In the genomic region with DNA sequence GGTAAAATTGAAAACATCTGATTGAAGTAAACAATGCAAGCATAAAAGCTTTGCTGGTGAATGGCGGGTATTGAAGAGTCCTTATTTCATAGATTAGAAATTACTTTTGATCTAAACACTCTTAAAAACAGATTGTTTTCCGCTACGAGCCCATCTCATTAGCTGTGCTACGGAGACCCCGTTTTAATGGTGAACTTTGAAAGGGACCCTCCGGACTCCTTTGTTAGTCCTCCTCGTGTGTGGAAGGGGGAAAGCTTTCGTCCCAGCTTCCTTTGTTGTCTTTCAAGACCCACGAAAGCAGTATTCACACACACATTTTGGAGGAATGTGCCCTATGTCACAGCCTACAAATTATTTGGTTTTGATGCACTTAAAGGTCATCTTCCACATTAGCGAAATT, we compare ENCODE assay signal across 19 mouse cellular contexts. TPM values are rescaled to one million over a fixed set of nuclear protein-coding genes. Genes with fewer than 3 reads are reported as not detected.
A peak's percentile ranks its signal among the peaks of the same experiment; 100 is the strongest.
DNase-seq lines count a peak whose midpoint lies in the region; ATAC-seq and TF ChIP-seq lines count a peak whose summit lies in the region.
"Had no signal": no experiment of that assay in that cellular context is flagged by ENCODE, and none has a peak within 500 bp of the region (broad histone marks: within the 10 kb centered on the region; RNA-seq: fewer than 3 reads in every experiment).

No protein-coding gene starts in this region.

- H3K9ac ChIP-seq in midbrain, postnatal 0 days (replicated peaks; ENCODE audit: low read length, poor library complexity, severe bottlenecking) = no peak overlapping the region
- no peak overlapping the region for H3K9ac ChIP-seq in embryonic facial prominence, embryonic 13.5 days
- peak overlapping the region; percentile 18; the same call in 1 of the 2 replicates for H3K9ac ChIP-seq in forebrain, embryonic 16.5 days (replicated peaks; ENCODE audit: low read depth, low read length)
- H3K9ac ChIP-seq: liver, embryonic 14.5 days; lung, embryonic 15.5 days had no signal

- DNase-seq in midbrain, embryonic 10.5 days (ENCODE audit: low spot score) = no peak
- DNase-seq in midbrain, postnatal 0 days (ENCODE audit: low spot score) = no peak
- no peak for DNase-seq in MN1 (ENCODE audit: low spot score)
- DNase-seq: adrenal gland, postnatal 10 days; cerebellum, postnatal 10 days; gastrocnemius, postnatal 36 days; kidney, adult 2 months; kidney, postnatal 10 days; right cerebral cortex, postnatal 4 days had no signal

- peak overlapping the region; percentile 63 for H3K27ac ChIP-seq in midbrain, embryonic 10.5 days (replicated peaks)
- no peak overlapping the region for H3K27ac ChIP-seq in midbrain, postnatal 0 days (ENCODE audit: low read depth, low read length)
- 0 out of 2 replicates have a peak overlapping the region, but pooled peaks have one; percentile 12 for H3K27ac ChIP-seq in embryonic facial prominence, embryonic 13.5 days
- H3K27ac ChIP-seq in forebrain, embryonic 16.5 days (ENCODE audit: low read length) = no peak overlapping the region
- H3K27ac ChIP-seq: left cerebral cortex, adult 2 months; liver, embryonic 14.5 days; lung, embryonic 15.5 days; macrophage had no signal

- H3K4me2 ChIP-seq in midbrain, postnatal 0 days (ENCODE audit: low read depth, low read length, poor library complexity, severe bottlenecking) = no peak overlapping the region
- H3K4me2 ChIP-seq in embryonic facial prominence, embryonic 13.5 days = peak overlapping the region; percentile 23
- peak overlapping the region; percentile 35 for H3K4me2 ChIP-seq in forebrain, embryonic 16.5 days (ENCODE audit: low read length)
- H3K4me2 ChIP-seq: lung, embryonic 15.5 days; midbrain, embryonic 11.5 days had no signal

- no peaks in the 10 kb centered on the region for H3K9me3 ChIP-seq in midbrain, embryonic 10.5 days (replicated peaks)
- H3K9me3 ChIP-seq in midbrain, postnatal 0 days (ENCODE audit: low read length) = no peaks in the 10 kb centered on the region
- H3K9me3 ChIP-seq in embryonic facial prominence, embryonic 13.5 days = no peaks in the 10 kb centered on the region
- no peaks in the 10 kb centered on the region for H3K9me3 ChIP-seq in forebrain, embryonic 16.5 days (ENCODE audit: control insufficient read depth, low read length)
- H3K9me3 ChIP-seq: lung, embryonic 15.5 days had no signal

- 29% methylated on average over 10 of the region's 10 CpGs for WGBS in midbrain, embryonic 10.5 days
- WGBS in midbrain, postnatal 0 days = 41% methylated on average over 10 of the region's 10 CpGs
- 22% methylated on average over 10 of the region's 10 CpGs for WGBS in embryonic facial prominence, embryonic 13.5 days
- 6% methylated on average over 10 of the region's 10 CpGs for WGBS in forebrain, embryonic 16.5 days

- no peak for ATAC-seq in midbrain, postnatal 0 days (ENCODE audit: low FRiP score)
- no peak for ATAC-seq in embryonic facial prominence, embryonic 13.5 days (ENCODE audit: insufficient number of reproducible peaks, insufficient read depth, low FRiP score, low TSS enrichment, low read depth)
- ATAC-seq in forebrain, embryonic 16.5 days = no peak
- no peak for ATAC-seq in CD4-positive, CD25-positive, alpha-beta regulatory T cell, adult 4 months
- ATAC-seq in erythroid progenitor cell, adult 5-6 weeks (replicated peaks; ENCODE audit: low FRiP score, poor library complexity, severe bottlenecking) = no peak

- no peak for TF ChIP-seq CTCF in midbrain, postnatal 0 days (IDR thresholded peaks at IDR 0.05)

- no peaks in the 10 kb centered on the region for H3K36me3 ChIP-seq in midbrain, embryonic 10.5 days
- no peaks in the 10 kb centered on the region for H3K36me3 ChIP-seq in midbrain, postnatal 0 days (ENCODE audit: insufficient read depth, low read length)
- no peaks in the 10 kb centered on the region for H3K36me3 ChIP-seq in embryonic facial prominence, embryonic 13.5 days
- no peaks in the 10 kb centered on the region for H3K36me3 ChIP-seq in forebrain, embryonic 16.5 days (ENCODE audit: control insufficient read depth, insufficient read depth)
- H3K36me3 ChIP-seq: lung, embryonic 15.5 days had no signal

- H3K4me3 ChIP-seq in midbrain, embryonic 10.5 days = no peak overlapping the region
- no peak overlapping the region for H3K4me3 ChIP-seq in midbrain, postnatal 0 days (ENCODE audit: low read depth, low read length)
- no peak overlapping the region for H3K4me3 ChIP-seq in embryonic facial prominence, embryonic 13.5 days
- H3K4me3 ChIP-seq in forebrain, embryonic 16.5 days (replicated peaks; ENCODE audit: low read length) = 0 out of 2 replicates have a peak overlapping the region, but pooled peaks have one; percentile 5
- H3K4me3 ChIP-seq: left cerebral cortex, adult 2 months; lung, embryonic 15.5 days had no signal

- peaks cover 41% of the 10 kb centered on the region for H3K4me1 ChIP-seq in midbrain, embryonic 10.5 days
- no peaks in the 10 kb centered on the region for H3K4me1 ChIP-seq in midbrain, postnatal 0 days (ENCODE audit: insufficient read depth, low read length)
- peaks cover 80% of the 10 kb centered on the region for H3K4me1 ChIP-seq in embryonic facial prominence, embryonic 13.5 days
- H3K4me1 ChIP-seq in forebrain, embryonic 16.5 days (replicated peaks; ENCODE audit: control insufficient read depth, insufficient read depth, low read length) = peaks cover 29% of the 10 kb centered on the region

- peaks cover 4% of the 10 kb centered on the region; the same call in 1 of the 2 replicates for H3K27me3 ChIP-seq in midbrain, embryonic 10.5 days (ENCODE audit: low read depth, poor library complexity, severe bottlenecking)
- no peaks in the 10 kb centered on the region for H3K27me3 ChIP-seq in midbrain, postnatal 0 days (ENCODE audit: insufficient read depth, low read length)
- no peaks in the 10 kb centered on the region for H3K27me3 ChIP-seq in embryonic facial prominence, embryonic 13.5 days
- H3K27me3 ChIP-seq in forebrain, embryonic 16.5 days (replicated peaks; ENCODE audit: control insufficient read depth, insufficient read depth, low read length) = no peaks in the 10 kb centered on the region
- H3K27me3 ChIP-seq: lung, embryonic 15.5 days had no signal

RNA-seq across cellular contexts. Expression of a gene that starts 44.6 kb away (rescaled TPM):
- polyA plus RNA-seq in midbrain, embryonic 10.5 days (2016; fragmentation: Nextera tagmentation; extraction: Ambion mirVana) = 3.2 TPM in 2 replicates
- total RNA-seq in midbrain, postnatal 0 days (2014; rRNA removed) = 5.6 and 10.2 TPM in 2 replicates
- polyA plus RNA-seq in midbrain, postnatal 0 days (2015; fragmentation: Nextera tagmentation; extraction: Ambion mirVana) = 0.72 and 1.0 TPM in 2 replicates
- polyA plus RNA-seq in embryonic facial prominence, embryonic 13.5 days (2015; fragmentation: Nextera tagmentation; extraction: Ambion mirVana) = 8.5 and 10.3 TPM in 2 replicates
- polyA plus RNA-seq in forebrain, embryonic 16.5 days (2015; fragmentation: Nextera tagmentation; extraction: Ambion mirVana) = 1.1 and 1.6 TPM in 2 replicates
- under 1 TPM; 0.48 to 0.61 TPM for polyA plus RNA-seq in CD4-positive, CD25-positive, alpha-beta regulatory T cell, adult 4 months (2017; shearing (Covaris generic))
- total RNA-seq in erythroid progenitor cell, adult 5-6 weeks (2015; ENCODE audit: low replicate concordance) = not detected in 2 replicates
- total RNA-seq in erythroid progenitor cell, adult 5-6 weeks (2017; ENCODE audit: low replicate concordance) = 0.30 and 0.64 TPM in 2 replicates
- total RNA-seq: neutrophil, adult 5-6 weeks had no signal

Comparison
In these comparisons a context has a peak if more than half of its experiments do, and no peak if none do; other contexts are left out.
1. H3K27ac ChIP-seq: peak in midbrain, embryonic 10.5 days (single experiment) and embryonic facial prominence, embryonic 13.5 days (single experiment); none in midbrain, postnatal 0 days (single experiment) and forebrain, embryonic 16.5 days (single experiment).